Mouse (Mus musculus) adrenal gland, adult 8-10 months (tissue): ENCODE results near the gene Lrig1. TPM values are rescaled to one million over a fixed set of nuclear protein-coding genes. Genes with fewer than 3 reads are reported as not detected.

Experiments
- DNase-seq: peaks from one replicate; pipeline ENCODE4 v3.0.0; 2022
- total RNA-seq, 4 experiments: library from RNA; stranded (reverse); gene quantifications; 2 replicates each; pipeline ENCODE4 v1.2.4; 2022

Lrig1 gene
- total RNA-seq, 4 experiments from 2014 or later = 8.2 to 14.0 (median 9.0) TPM

- DNase-seq = no peak
These were observed 23.7 kb downstream of the Lrig1 start for GRCm38 (mm10) chr6:94676300-94676699.

- no peak for DNase-seq
These were observed 27.5 kb downstream of the Lrig1 start for GRCm38 (mm10) chr6:94672426-94672825.

- DNase-seq = no peak
These were observed 30.6 kb downstream of the Lrig1 start for GRCm38 (mm10) chr6:94669370-94669769.

- DNase-seq = no peak
These were observed 31.6 kb downstream of the Lrig1 start for GRCm38 (mm10) chr6:94668204-94668863.

- DNase-seq = no peak
These were observed 32.8 kb downstream of the Lrig1 start for GRCm38 (mm10) chr6:94667131-94667530.

GRCm38 (mm10) chr6:94666432-94667119 is 33.4 kb downstream of the Lrig1 start:
- no peak for DNase-seq

GRCm38 (mm10) chr6:94665677-94666076 is 34.3 kb downstream of the Lrig1 start:
- DNase-seq = no peak

- no peak for DNase-seq
These were observed 34.7 kb downstream of the Lrig1 start for GRCm38 (mm10) chr6:94665248-94665647.

GRCm38 (mm10) chr6:94664000-94664399 is 36.0 kb downstream of the Lrig1 start:
- DNase-seq = no peak

- DNase-seq = no peak
These were observed 38.0 kb downstream of the Lrig1 start for GRCm38 (mm10) chr6:94661923-94662322.

GRCm38 (mm10) chr6:94661321-94661720 is 38.6 kb downstream of the Lrig1 start:
- no peak for DNase-seq

- DNase-seq = no peak
These were observed 40.0 kb downstream of the Lrig1 start for GRCm38 (mm10) chr6:94659886-94660333.

- no peak for DNase-seq
These were observed 41.9 kb downstream of the Lrig1 start for GRCm38 (mm10) chr6:94658136-94658480.

- DNase-seq = no peak
These were observed 42.5 kb downstream of the Lrig1 start for GRCm38 (mm10) chr6:94657204-94658135.

GRCm38 (mm10) chr6:94655818-94656478 is 44.0 kb downstream of the Lrig1 start:
- DNase-seq = no peak

- DNase-seq = no peak
These were observed 46.3 kb downstream of the Lrig1 start for GRCm38 (mm10) chr6:94653388-94654316.

- no peak for DNase-seq
These were observed 47.2 kb downstream of the Lrig1 start for GRCm38 (mm10) chr6:94652659-94653213.

GRCm38 (mm10) chr6:94651541-94651940 is 48.4 kb downstream of the Lrig1 start:
- no peak for DNase-seq

GRCm38 (mm10) chr6:94649637-94650036 is 50.3 kb downstream of the Lrig1 start:
- no peak for DNase-seq

GRCm38 (mm10) chr6:94648496-94648895 is 51.5 kb downstream of the Lrig1 start:
- DNase-seq = no peak
